Mouse (Mus musculus): ENCODE results near the gene Slc31a2.
A peak's percentile ranks its signal among the peaks of the same experiment; 100 is the strongest.

Gene Slc31a2

GRCm38 (mm10) chr4:62282969-62283368 lies 20.6 kb downstream of the Slc31a2 start:
- DNase-seq (ENCODE audit: low spot score), result no peak

DNA sequence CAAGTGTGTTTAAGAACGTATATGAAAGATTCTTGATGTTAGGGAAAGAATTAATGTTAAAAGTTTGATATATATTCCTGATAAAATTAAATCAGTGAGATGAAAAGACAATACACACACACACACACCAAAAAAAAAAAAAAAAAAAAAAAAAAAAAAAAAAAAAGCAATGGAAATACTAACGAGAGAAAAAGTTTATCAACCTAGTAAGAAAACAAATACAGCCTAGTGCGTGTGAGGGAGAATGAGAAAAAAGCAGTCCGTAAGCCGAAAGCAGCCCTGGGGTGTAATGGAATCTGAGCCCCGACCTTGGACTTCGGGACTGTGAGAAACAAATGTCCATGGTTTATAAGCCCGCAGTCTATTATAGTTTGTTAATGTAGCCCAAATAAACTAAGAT lies 23.2 kb downstream of the Slc31a2 start:
- no peak for DNase-seq (ENCODE audit: low spot score)

- peak; percentile 88 for DNase-seq (ENCODE audit: low spot score)
Observed at GRCm38 (mm10) chr4:62286257-62286991, 24.1 kb downstream of the Slc31a2 start.

DNA sequence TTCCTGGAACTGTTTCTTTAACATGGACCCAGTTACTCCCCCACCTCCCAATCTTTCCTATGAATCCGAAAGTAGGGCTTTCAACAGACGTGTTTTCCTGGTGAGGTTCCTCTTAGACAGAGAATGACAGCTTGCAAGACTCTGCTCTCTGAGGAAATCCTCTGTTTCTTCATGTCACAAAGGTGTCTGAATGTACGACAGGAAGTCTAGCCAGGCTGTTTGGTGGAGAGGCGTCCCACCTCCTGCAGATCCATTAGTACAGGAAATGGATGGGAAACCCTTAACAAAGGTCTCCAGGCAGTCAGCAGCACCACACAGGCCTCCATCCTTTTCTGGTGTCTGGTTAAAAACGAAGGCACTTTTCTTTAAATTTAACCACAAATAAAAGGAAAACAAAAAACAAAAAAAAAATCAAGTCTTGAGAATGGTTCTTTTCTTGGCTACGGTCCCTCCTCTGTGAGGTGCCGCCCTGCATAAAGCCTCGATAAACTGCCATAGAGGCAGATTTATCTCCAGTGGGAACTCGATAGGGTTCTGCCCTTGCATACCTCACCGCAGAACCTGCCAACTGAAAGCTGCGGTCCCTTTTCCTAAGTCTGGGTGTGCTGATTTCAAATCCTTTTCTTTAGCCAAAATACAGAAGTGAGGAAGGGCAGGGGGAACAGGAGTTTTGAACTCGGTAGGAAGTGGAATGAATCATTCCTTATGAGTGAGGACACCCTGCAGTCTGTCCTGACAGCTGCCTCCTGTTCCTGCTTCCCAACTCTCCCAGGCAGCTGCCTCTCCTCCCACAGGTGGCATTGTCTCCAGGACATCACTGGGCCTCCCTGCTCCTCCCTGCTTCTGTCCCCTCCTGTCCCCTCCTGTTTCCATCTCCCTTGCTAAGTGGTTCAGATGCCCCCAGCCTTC lies 24.9 kb downstream of the Slc31a2 start:
- peak; percentile 39 for DNase-seq (ENCODE audit: low spot score)

GRCm38 (mm10) chr4:62289226-62289625 lies 26.9 kb downstream of the Slc31a2 start:
- no peak for DNase-seq (ENCODE audit: low spot score)

DNA sequence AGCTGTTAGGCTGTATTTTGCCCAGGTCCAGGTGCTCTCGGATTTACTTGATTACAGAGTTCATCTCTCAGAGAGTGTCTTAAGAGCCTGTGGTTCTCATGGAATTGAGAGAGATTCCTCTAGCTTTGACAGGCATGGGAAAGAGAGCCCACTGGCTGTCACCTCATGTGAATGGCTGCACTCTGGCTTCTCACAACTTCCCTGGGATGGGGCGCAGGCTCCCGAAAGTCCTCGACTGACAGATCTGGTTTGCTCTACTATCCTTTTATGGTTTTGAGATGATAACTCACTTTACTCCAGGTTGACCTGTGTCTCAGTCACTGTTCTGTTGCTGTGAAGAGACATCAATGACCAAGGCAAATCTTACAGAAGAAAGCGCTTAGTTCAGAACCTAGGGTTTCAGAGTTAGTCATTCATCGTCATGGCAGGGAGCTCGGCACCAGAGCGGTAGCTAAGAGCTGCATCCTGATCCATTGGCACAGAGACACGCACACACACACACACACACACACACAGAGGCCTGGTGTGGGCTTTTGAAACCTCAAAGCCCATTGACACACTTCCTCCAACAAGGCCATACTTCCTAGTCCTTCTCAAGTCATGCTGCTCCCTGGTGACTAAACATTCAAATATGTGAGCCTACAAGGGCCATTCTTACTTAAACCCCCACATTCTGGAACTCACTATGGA lies 28.6 kb downstream of the Slc31a2 start:
- no peak for DNase-seq (ENCODE audit: low spot score)

DNA sequence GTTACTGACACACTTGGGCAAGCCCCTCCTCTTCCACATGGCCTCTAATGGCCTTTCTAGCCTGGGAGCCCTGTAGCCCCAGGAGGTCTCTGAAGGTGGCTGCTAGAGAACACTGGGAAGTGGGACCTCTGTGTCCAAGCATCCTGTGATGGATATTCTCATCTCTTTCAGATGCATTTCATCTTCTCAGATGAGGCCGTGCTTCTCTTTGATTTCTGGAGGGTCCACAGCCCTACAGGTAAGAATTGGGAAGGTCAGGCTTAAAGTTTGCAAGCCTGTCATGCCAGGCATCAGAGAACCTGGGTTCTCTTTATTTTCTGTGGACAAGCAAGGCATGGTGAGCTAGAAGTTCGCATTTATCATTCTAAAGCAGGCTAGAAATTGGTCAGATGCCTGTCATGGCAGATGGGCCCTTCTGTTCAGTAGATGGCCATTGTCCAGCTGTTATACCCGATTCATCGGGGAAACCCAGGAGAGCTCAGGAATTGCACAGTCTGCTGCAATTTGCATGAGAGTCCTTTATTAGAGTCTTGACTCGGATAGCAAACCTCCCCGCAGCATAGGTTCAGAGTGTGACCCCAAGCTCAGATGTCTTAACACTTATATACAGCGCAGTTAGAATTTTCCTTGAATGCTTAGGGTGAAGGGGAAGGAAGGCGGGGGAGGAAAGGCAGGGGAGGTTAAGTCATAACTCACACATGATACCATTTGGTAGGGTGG lies 30.3 kb downstream of the Slc31a2 start:
- DNase-seq (ENCODE audit: low spot score), result peak; percentile 52

- peak; percentile 47 for DNase-seq (ENCODE audit: low spot score)
Observed at GRCm38 (mm10) chr4:62293219-62293861, 31.0 kb downstream of the Slc31a2 start.

DNA sequence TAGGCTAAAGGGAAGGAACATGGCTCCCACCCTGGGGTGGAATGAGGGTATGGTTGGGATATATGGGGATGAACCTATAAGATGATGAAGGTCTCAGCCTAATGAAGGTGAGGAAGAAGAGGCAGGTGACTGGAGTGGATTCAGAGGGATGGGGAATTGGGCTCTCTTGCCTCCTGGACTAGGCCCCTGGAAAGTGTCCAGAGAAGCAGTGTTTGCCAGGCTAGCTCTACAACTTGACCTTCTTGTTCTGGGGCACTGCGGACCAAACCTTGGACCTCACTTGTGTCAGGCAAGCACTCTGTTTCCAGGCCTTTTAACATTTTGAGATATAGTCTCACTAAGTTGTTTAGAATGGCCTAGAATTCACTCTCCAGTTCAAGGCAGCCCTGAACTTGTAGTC lies 32.4 kb downstream of the Slc31a2 start:
- DNase-seq (ENCODE audit: low spot score), result no peak

GRCm38 (mm10) chr4:62297280-62298130 lies 35.1 kb downstream of the Slc31a2 start:
- DNase-seq (ENCODE audit: low spot score), result no peak

- DNase-seq (ENCODE audit: low spot score), result no peak
Observed at GRCm38 (mm10) chr4:62300001-62300400, 37.6 kb downstream of the Slc31a2 start.

- DNase-seq (ENCODE audit: low spot score), result no peak
Observed at GRCm38 (mm10) chr4:62302795-62303194, 40.4 kb downstream of the Slc31a2 start.

DNA sequence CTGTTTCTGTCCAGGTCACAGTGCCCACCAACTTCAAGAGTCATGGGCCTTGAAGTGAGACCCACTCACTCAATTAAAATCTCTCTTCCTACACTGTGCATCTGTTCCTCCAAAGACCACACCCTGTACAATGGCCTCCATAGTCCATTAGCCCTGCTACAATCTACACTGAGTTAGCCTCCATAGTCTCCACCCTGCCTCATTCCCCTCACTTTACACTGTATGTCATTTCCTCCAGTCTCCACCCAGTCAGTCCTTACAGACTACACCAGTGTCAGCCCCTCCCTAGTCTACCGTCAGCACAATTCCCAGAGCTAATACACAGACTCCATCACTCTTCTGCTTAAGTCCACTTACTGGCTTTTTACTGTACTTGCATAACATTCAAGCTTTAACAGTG lies 40.9 kb downstream of the Slc31a2 start:
- no peak for DNase-seq (ENCODE audit: low spot score)

- DNase-seq (ENCODE audit: low spot score), result no peak
Observed at GRCm38 (mm10) chr4:62306301-62306700, 43.9 kb downstream of the Slc31a2 start.

DNA sequence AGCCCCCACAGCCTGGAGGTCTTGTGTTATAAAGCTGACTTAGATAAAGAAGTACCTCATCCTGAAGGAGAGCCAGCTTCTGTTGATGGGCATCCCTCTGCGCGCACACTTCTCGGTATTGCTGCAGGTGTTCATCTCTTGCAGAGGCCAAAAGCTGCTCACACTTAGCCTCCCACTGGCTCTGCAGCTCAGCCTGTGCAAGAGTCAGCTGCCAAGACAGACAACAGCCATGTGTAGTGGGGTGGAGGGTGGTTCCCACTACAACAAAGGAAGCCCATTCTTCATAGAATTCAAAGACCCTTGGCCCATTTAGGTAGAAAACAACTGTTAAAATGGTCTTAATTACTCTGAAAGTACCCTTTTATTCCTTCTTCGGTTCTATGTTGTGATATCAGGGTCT lies 44.5 kb downstream of the Slc31a2 start:
- no peak for DNase-seq (ENCODE audit: low spot score)

DNA sequence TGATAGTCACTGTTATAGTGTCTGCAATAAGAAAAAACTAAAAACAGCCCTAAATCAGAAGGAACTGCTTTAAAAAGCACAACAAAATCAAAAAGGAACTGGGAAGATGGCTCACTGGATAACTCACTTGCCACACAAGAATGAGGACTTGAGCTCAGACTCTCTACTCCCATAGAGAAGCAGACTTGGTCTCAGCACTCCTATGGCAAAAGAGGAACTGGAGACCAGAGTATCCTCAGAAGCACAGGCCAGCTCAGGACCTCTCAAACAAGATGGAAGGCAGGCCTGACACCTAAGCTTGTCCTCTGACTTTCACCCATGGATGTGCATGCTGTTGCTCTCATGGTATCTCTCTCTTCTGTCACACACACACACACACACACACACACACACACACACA lies 46.0 kb downstream of the Slc31a2 start:
- DNase-seq (ENCODE audit: low spot score), result no peak

DNA sequence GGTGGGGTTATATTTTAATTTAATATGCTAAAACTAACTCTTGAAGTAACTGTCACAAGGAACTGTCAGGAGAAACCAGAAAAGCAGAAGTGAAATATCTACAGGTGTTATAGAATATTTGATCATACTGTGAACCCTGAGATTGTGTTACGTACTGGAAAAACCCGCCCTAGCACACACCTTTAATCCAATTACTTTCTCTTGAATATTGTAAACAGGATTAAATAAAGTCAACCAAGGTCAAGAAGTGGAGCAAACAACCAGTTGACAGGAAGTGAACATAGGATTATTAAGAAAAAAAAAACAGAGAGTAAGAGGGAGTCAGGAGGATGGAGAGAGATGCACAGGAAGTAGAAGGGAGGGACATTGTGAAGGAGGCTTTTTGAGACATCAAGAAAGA lies 50.5 kb downstream of the Slc31a2 start:
- DNase-seq (ENCODE audit: low spot score), result no peak

DNA sequence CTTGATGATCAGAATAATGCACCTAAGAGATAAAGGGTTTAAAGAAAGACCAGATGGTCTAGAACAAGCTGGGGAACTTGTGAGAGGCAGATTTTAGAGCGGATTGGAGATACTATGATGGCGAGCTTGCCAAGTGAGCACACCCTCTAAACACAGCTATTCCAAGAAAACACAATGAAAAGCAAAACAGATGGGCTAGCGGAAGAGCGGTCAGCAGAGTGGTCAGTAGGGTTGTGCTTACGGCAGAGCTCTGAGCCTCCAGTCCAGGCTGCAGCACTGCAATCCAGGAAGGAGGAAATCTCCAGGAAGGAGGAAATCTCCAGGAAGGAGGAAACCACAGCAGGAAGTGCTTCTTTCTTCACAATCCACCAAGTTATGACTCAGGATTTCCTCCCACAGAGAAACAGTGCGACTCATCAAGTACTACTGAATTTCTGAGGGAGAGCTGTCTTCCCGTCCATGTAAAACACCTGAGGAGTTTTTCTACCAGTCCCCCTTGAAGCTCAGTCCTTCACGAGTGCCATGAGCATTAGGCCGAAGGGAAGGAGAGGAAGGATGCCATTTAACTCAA lies 51.4 kb downstream of the Slc31a2 start:
- no peak for DNase-seq (ENCODE audit: low spot score)

- DNase-seq (ENCODE audit: low spot score), result no peak
Observed at GRCm38 (mm10) chr4:62314516-62314915, 52.2 kb downstream of the Slc31a2 start.

- DNase-seq (ENCODE audit: low spot score), result no peak
Observed at GRCm38 (mm10) chr4:62316456-62316855, 54.1 kb downstream of the Slc31a2 start.
